Mouse (Mus musculus) urinary bladder, postnatal 36 days (tissue): ENCODE data around the gene Gpr18.
"Not testable (repeated sequence)": the region's sequence is repeated elsewhere in the genome, so short reads cannot be mapped to it uniquely, and the experiment has no call there.

Experiments
- DNase-seq, 2 experiments: peaks; one replicate each; pipeline ENCODE4 v3.0.0; 2022; ENCODE audit warnings: low spot score in 2 of 2, mixed read lengths in 1 of 2

The Gpr18 gene

GRCm38 (mm10) chr14:121884150-121884797 is 31.3 kb downstream of the Gpr18 start:
- DNase-seq = peak; percentile 18 to 19

DNA sequence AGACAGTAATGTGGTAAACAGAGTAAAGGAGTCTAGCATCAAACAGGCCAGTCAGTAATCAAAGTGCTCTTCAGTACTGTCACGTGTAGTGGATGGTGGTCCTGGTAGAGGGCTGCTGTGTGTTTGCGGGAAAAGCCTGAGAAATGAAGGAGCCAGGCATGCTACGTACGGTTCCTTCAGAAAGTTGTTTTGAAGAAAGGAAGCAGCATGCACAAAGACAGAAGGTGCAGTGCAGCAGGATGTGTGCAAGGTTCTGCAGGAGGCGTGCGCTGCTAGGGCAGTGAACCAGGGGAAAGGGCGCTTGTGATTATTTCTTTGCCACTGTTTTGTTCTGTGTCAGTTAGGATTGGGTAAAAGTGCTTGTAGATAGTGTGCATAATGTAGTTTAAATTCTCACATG is 34.4 kb downstream of the Gpr18 start:
- no peak for DNase-seq

DNA sequence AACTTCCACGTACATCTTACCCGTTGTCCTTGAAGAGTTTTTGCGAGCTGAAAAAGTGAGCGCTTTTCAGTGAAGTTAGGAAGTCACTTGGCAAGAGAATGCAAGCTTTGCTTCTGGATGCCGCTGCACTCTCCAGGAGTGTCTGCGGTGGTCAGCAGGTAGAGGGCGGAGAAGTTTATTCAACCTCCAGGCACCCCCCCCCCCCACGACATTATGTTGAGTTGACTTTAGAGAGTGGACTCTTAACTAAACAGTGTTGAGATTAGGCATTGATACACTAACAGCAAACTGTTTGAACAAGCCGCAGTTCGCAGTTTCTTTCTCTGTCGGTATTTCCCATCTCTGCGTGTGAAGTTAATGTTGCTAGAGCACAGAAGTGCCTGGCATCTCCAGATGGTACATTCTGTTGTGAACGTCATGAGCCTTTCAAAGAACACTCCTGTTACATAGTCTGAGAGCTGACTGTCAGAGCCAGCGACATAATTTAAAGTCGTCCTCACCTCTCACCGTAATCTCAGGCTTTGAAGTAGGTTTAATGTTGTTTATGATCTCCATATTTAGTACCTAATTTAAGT is 36.2 kb downstream of the Gpr18 start:
- DNase-seq = peak in 1 of 2 experiments; percentile 7

GRCm38 (mm10) chr14:121878859-121879206 is 36.7 kb downstream of the Gpr18 start:
- DNase-seq = no peak

DNA sequence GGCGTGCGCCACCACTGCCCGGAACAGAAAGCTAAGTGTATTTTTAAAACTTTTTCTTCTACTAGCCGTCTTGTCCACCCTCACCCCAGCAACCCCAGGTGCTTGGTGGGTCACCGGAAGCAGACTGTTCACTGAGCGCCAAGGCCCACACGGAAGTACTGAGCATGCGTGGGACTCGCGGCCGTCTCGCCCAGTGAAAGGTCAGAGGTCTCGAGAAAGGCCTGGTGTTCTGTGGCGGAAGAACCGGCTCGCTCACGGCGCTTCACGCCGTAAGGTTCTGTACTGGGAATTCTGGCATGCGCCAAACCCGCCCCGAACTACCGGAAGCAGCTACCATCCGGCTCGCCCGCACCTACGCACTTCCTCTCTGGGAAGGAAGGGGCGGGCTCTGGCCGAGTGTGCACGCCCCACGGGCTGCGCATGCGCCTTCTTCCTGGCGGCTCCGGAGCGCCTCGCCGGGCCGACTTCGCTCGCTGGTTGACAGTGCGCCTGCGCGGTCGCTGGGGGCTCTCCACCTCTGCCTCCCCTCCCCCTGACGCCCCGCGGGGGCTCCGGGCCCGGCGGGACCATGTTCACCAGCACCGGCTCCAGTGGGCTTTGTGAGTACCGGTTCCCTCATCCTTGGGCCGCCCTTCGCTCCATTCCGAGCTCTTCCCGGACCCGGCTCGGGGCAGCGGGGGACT is 37.3 kb downstream of the Gpr18 start, which contains the start of gene Ubac2:
TSS of gene Ubac2 (plus strand) at position 445 of the 683 bp plus-strand sequence.
- DNase-seq = peak; percentile 96 to 98

GRCm38 (mm10) chr14:121877640-121878039 is 37.9 kb downstream of the Gpr18 start:
- DNase-seq = no peak

DNA sequence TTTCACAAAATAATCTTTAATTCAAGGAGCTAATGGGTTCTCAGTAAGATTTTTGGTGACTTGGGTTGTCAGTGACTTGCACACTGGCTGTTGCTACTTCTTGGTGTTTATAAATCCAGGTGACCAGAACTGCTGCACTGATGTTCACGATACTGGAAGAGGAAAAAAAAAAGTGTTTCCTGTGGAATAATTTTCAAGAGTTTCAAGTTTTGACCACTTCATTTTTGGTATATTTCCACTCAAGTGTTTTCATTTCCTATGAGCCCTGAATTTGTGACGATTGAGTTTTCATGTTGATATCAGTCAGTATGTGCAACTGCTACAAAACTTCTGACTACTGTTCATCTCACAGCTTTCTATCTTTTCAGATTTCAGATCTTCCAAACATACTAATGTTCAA is 38.7 kb downstream of the Gpr18 start:
- no peak for DNase-seq

GRCm38 (mm10) chr14:121876190-121876589 is 39.4 kb downstream of the Gpr18 start:
- DNase-seq = not testable (repeated sequence)

DNA sequence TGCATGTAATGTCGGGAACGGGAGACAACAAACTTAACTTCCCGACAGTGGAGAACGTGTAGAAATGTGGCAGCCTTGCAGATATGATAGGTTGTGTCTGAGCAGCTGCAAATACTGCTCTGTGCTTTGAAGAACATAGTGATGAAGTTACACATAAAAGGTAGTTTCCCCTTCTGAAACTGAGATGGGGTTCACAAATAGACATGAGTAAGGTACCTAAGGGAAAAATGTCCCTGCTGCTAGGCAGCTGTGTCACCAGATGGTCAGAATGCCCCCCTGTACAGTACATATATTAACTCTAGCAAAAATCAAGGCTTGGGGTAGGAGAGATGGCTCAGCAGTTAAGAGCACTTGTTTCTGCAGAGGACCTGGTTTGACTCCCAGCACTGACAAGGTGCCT is 41.9 kb downstream of the Gpr18 start:
- DNase-seq = no peak

DNA sequence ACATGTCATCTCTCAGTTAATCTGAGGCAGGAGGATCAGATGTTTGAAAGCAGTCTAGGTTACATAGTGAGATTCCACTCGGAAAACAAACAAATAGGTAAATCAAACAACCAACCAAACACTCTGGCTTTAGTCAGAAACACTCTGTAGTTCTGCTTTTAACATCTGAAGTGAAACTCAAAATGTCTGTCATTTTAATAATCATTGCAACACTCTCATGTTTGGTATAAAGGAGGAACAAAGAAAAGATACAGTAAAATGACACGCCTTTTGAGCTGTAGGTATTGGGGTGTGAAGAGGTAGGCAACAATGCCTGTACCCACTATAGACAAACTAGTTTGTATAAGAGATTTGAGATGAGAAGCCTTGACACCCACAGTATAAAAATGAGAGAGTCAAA is 42.4 kb downstream of the Gpr18 start:
- no peak for DNase-seq

- no peak for DNase-seq
Measured at GRCm38 (mm10) chr14:121872760-121873159, 42.8 kb downstream of the Gpr18 start.

- DNase-seq = no peak
Measured at GRCm38 (mm10) chr14:121869111-121869510, 46.5 kb downstream of the Gpr18 start.

DNA sequence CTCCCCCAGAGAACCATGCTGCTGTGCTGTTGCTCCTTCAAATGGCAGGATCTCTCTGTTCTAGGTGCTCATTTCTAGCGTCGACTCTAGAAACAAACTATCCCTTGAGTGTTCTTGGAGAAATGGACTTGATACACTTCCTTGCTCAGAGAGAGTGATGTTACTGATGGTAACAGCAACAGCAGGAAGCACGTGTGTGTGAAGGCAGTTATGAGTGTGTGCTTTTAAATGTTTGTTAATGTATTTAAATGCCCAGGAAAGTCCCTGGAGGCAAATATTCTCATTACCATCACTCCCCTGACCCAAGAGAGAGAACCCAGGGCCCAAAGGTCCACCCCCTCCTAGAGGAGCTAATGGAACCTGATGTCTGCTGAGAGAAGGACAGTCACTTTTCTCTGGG is 49.0 kb downstream of the Gpr18 start:
- no peak for DNase-seq

- peak; percentile 56 to 64 for DNase-seq
Measured at GRCm38 (mm10) chr14:121865162-121865561, 50.4 kb downstream of the Gpr18 start.
